8 mouse cellular contexts compared by ENCODE assay signal in the genomic region with DNA sequence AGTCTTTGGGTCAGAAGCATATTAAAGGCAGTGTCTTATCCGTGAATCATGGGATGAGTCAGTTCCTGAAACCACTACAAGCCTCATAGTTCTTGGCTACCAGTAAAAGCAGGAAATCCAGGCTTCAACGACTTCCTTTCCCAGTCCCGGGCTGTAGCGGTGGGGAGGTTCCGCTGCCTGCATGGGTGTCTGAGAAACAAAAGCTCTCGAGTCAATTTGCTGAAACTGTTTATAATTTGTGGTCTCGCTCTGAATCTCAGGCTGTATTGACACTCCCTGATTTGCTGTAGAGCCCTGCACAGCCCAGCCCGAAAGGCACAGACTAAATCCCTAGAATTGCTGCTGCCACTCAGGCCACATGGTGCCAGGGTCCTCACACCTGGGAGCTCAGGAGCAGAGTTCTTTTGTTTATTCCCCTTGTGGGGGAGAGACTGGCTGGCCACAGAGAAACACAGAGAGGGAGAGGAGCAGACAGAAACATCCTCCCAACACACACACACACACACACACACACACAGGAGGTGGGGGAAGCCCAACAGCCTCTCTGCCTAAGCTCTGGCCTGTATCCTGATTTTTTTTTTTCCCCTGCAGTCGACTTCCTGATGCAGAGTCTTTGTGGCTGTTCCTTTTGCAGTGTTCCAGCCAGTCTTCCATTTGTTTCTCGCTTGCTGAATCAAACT. TPM values are rescaled to one million over a fixed set of nuclear protein-coding genes. Genes with fewer than 3 reads are reported as not detected.
DNase-seq lines count a peak whose midpoint lies in the region; ATAC-seq lines count a peak whose summit lies in the region.

No protein-coding gene starts in this region.

- no peak for ATAC-seq in embryonic facial prominence, embryonic 13.5 days (ENCODE audit: insufficient number of reproducible peaks, insufficient read depth, low FRiP score, low TSS enrichment, low read depth)
- ATAC-seq in heart, embryonic 13.5 days (ENCODE audit: extremely low read depth, insufficient number of reproducible peaks, low FRiP score, low TSS enrichment) = 0 out of 2 replicates have a peak, but pooled peaks have one; percentile 26
- peak; percentile 72 for ATAC-seq in kidney, embryonic 15.5 days (replicated peaks; ENCODE audit: low FRiP score)
- ATAC-seq in megakaryocyte-erythroid progenitor cell, adult 5-6 weeks (replicated peaks; ENCODE audit: low FRiP score, low TSS enrichment, poor library complexity, severe bottlenecking) = no peak

- DNase-seq in layer of hippocampus, postnatal 10 days (ENCODE audit: low spot score in 2 of 2) = peak; percentile 32 to 43
- no peak for DNase-seq in layer of hippocampus, postnatal 36 days
- DNase-seq in lung, postnatal 25 days (ENCODE audit: low spot score) = peak; percentile 78
- DNase-seq in thymus, postnatal 25 days = no peak

- no peaks in the 10 kb centered on the region for H3K27me3 ChIP-seq in embryonic facial prominence, embryonic 13.5 days
- no peaks in the 10 kb centered on the region for H3K27me3 ChIP-seq in heart, embryonic 13.5 days (replicated peaks)
- H3K27me3 ChIP-seq in kidney, embryonic 15.5 days = no peaks in the 10 kb centered on the region

- H3K9ac ChIP-seq in embryonic facial prominence, embryonic 13.5 days = peak overlapping the region; percentile 40; the same call in 1 of the 2 replicates
- peak overlapping the region; percentile 75 for H3K9ac ChIP-seq in heart, embryonic 13.5 days
- H3K9ac ChIP-seq in kidney, embryonic 15.5 days = peak overlapping the region; percentile 28; the same call in 1 of the 2 replicates

- peaks cover 86% of the 10 kb centered on the region for H3K4me1 ChIP-seq in embryonic facial prominence, embryonic 13.5 days
- peaks cover 91% of the 10 kb centered on the region for H3K4me1 ChIP-seq in heart, embryonic 13.5 days
- H3K4me1 ChIP-seq in kidney, embryonic 15.5 days = peaks cover 81% of the 10 kb centered on the region

- 4% methylated on average over 10 of the region's 10 CpGs for WGBS in embryonic facial prominence, embryonic 13.5 days
- WGBS in heart, embryonic 13.5 days = 14% methylated on average over 10 of the region's 10 CpGs
- 5% methylated on average over 10 of the region's 10 CpGs for whole genome bisulfite sequencing in kidney, embryonic 15.5 days

- H3K4me3 ChIP-seq in embryonic facial prominence, embryonic 13.5 days = no peak overlapping the region
- H3K4me3 ChIP-seq in heart, embryonic 13.5 days = no peak overlapping the region; the same call in 1 of the 2 replicates
- no peak overlapping the region for H3K4me3 ChIP-seq in kidney, embryonic 15.5 days (replicated peaks)

- H3K9me3 ChIP-seq in embryonic facial prominence, embryonic 13.5 days = no peaks in the 10 kb centered on the region
- H3K9me3 ChIP-seq in heart, embryonic 13.5 days = no peaks in the 10 kb centered on the region
- no peaks in the 10 kb centered on the region for H3K9me3 ChIP-seq in kidney, embryonic 15.5 days (replicated peaks)

- peak overlapping the region; percentile 87 for H3K27ac ChIP-seq in embryonic facial prominence, embryonic 13.5 days
- peak overlapping the region; percentile 97 for H3K27ac ChIP-seq in heart, embryonic 13.5 days (replicated peaks)
- peak overlapping the region; percentile 94 for H3K27ac ChIP-seq in kidney, embryonic 15.5 days

- H3K4me2 ChIP-seq in embryonic facial prominence, embryonic 13.5 days = peak overlapping the region; percentile 39
- H3K4me2 ChIP-seq in heart, embryonic 13.5 days = peak overlapping the region; percentile 57
- peak overlapping the region; percentile 50 for H3K4me2 ChIP-seq in kidney, embryonic 15.5 days

- H3K36me3 ChIP-seq in embryonic facial prominence, embryonic 13.5 days = no peaks in the 10 kb centered on the region
- H3K36me3 ChIP-seq in heart, embryonic 13.5 days = no peaks in the 10 kb centered on the region
- no peaks in the 10 kb centered on the region for H3K36me3 ChIP-seq in kidney, embryonic 15.5 days

RNA-seq across cellular contexts. Expression of a gene that starts 18.2 kb away (rescaled TPM):
- 10 to 100 TPM; 32.2 to 33.0 TPM for total RNA-seq in layer of hippocampus, postnatal 10 days (2021)
- total RNA-seq in layer of hippocampus, postnatal 36 days (2021) = 10 to 100 TPM; 27.6 to 29.9 TPM
- 44.5 and 44.9 TPM in 2 replicates for polyA plus RNA-seq in embryonic facial prominence, embryonic 13.5 days (2015; fragmentation: Nextera tagmentation; extraction: Ambion mirVana)
- 25.2 and 29.3 TPM in 2 replicates for polyA plus RNA-seq in heart, embryonic 13.5 days (2015; fragmentation: Nextera tagmentation; extraction: Ambion mirVana)
- 27.6 and 30.4 TPM in 2 replicates for polyA plus RNA-seq in kidney, embryonic 15.5 days (2015; fragmentation: Nextera tagmentation; extraction: Ambion mirVana)
- not detected in 2 replicates for total RNA-seq in megakaryocyte-erythroid progenitor cell, adult 5-6 weeks (2014; fragmentation: Nextera tagmentation)
- total RNA-seq in megakaryocyte-erythroid progenitor cell, adult 5-6 weeks (2017) = 2.5 TPM in 1 of 2 replicates, not detected in the other

Comparison
In these comparisons a context has a peak if more than half of its experiments do, and no peak if none do; other contexts are left out.
1. DNase-seq: peak in layer of hippocampus, postnatal 10 days (2 of 2) and lung, postnatal 25 days (single experiment); none in layer of hippocampus, postnatal 36 days (0 of 2) and thymus, postnatal 25 days (single experiment).
2. ATAC-seq: peak in heart, embryonic 13.5 days (single experiment) and kidney, embryonic 15.5 days (single experiment); none in embryonic facial prominence, embryonic 13.5 days (single experiment) and megakaryocyte-erythroid progenitor cell, adult 5-6 weeks (single experiment).
3. RNA of a gene that starts 18.2 kb away (total RNA-seq): 32.2 to 33.0 TPM in layer of hippocampus, postnatal 10 days and 27.6 to 29.9 TPM in layer of hippocampus, postnatal 36 days; 2.5 TPM in megakaryocyte-erythroid progenitor cell, adult 5-6 weeks; every median in the first group is over 4 times any median in the second.
4. Peak in every context shown above with its lines, with median percentiles within 50 percentile points of each other: H3K27ac ChIP-seq, H3K4me2 ChIP-seq and H3K9ac ChIP-seq.